Mouse (Mus musculus): ENCODE results near the gene Rnf185.

Rnf185 gene

DNA sequence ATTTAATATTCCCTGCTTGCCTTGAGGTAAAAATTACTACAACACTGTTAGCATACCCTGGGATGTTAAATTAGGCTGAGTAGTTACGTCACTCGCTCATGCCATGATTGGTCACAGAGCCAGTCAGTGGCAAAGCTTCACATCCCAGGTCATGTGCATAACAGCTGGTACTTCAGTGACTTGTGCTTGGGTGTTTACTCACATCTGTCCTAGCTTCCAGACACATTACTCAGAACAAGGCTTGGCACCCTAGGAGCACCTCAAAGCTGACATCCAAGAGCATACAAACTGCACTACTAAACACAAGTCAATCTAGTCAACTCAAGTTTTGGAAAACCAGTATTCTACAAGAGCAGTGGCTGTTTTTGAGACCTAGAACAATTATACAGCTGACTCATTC lies 9.1 kb downstream of the Rnf185 start:
- in situ Hi-C loops (cut with MboI) = no loop called here

DNA sequence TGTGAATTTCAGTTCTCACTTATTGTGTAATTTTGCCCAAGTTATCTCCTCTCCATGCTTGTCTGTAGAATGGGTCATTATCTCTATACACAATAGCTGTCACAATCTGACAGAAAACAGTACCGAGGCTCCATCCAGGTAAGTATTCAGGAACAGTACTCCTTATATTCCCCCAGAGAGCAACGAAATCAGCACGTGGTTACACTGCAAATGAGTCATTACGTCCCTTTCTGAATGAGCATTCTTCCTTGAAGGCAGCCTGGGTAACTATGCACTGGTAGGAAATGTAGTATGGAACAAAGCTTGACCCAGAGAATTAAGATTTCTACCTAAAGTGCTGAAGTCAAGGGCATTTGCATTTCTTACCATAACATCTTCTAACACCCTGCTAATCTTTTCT lies 9.5 kb downstream of the Rnf185 start:
- in situ Hi-C loops (cut with MboI) = no loop called here

DNA sequence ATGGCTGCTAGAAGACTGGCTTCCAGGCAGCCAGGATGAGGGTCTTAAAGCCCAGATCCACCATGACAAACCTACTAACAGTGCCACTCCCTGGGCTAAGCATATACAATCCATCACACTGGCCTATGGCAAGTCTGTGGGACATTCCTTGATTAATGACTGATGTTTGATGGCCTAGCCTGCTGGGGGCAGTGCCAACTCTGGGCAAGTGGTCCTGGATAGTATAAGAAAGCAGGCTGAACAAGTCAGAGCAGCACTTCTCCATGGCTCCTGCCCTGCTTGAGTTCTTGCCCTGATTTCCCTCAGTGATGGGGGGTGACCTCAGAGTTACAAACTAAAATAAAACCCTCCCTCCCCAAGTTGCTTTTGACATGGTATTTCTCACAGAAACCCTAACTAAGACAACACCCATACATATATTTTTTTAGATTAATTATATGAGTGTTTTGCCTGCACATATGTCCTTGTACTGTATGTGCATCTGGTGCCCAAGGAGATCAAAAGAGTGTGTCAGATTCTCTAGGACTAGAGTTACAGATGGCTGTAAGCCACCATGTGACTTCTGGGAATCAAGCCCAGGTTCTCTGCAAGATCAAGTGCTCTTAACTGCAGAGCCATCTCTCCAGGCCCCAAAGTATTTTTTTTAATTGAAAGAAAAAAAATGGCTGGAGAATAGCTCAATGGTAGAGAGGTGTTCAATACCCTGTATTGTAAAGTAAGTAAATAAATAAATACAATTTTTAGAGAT lies 10.3 kb downstream of the Rnf185 start:
- in situ Hi-C loops (cut with MboI) = no loop called here

DNA sequence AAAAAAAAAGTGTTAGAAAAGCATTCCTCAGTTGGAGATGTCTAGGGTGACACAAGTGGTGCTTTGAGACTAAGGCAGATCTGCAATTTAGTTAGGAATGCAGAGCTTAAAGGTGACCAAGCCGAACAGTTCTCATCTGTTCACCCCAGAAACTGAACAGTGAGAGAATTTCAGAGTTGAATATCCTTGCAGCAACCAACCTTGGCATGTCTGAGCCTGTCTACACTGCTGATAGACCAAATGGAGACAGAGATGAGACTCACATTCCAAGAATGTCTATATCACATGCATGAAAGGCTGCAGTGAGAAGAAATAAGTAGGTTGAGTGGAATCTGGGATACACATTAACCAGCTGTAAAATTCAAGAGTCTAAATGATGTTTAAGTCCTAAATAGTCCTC lies 14.5 kb downstream of the Rnf185 start:
- in situ Hi-C loops (cut with MboI) = no loop called here

DNA sequence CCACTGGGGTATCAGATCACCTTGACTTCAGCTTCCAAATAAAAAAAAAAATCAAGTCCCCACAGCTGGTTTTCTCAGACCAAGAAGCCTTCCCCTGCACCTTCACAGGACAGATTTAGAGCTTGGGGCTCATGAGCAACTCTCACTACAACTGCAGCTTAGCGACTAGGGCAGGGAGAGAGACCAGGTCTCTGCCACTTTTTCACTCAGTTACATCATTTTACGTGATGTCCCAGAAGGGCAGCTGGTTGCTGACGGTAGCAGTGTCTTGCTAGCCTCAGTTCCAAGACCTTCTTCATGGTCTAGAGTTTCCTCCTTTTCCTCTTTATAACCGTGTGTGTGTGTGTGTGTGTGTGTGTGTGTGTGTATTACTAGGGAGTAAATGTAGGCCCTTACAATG lies 18.4 kb downstream of the Rnf185 start:
- in situ Hi-C loops (cut with MboI) = no loop called here

DNA sequence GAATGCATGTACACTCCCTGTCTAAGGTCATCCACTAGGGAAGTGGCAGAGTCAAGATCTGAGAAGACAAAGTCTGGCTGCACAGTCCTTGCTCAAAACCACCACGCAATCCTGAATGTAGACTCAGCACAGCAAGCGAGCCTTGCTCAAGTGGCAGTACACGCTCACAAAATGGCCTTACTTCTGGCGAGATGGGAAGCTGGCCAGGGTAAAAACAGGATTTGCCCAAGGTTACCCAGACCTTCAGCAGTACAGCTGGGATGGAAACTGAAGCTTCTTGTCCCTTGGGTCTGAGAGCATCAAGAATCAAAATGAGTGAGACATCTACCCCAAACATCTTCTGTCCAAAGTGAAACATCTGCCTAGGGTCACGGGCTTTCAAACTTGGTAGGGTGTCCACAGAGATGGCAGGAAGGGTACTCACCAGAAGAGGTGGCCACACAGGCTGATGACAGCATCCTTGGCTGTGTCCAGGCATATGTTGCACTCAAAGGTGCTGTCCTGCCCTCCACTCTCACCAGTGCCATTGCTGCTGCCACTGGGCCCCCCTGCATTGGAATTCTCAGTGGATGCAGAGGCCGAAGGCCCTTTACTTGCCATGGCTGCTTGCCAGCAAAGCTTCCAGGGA lies 20.1 kb downstream of the Rnf185 start:
- in situ Hi-C loops (cut with MboI) = no loop called here

DNA sequence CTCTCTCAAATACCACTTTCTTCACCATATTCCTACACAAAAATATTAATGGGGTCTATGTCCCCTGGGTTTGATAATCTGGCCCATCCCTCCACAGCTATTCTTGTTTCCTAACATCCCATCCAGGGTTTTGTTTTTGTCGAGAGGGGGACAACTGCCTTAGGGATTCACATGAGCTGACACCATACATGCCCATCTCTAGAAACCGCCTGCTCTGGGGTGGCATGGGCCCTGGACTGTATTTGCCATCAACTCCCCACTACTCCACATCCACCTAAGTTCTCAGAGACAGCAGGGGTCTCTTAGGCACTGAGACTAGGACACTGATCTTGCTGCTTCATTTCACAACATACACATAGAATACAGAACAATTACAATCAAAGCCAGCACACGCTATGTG lies 20.6 kb downstream of the Rnf185 start:
- in situ Hi-C loops (cut with MboI) = no loop called here

DNA sequence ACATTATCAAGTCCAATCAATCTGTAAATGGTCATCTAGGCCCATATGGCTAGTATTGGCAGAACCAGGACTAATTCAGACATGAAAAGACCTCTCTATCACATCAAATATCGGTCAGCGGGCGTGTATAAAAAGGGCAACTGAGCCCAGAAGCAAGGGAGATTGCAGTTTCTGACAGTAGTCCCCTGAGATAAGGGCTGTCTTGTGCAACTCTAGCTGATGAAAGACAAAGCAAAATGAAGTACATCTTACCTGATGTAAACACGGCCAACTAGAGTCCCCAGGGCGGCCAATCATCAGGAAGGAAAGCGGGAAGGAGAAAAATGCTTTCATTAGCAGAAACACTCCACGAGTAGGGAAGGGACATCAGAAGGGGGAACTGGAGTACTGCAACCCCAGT lies 23.5 kb downstream of the Rnf185 start:
- in situ Hi-C loops (cut with MboI) = no loop called here

DNA sequence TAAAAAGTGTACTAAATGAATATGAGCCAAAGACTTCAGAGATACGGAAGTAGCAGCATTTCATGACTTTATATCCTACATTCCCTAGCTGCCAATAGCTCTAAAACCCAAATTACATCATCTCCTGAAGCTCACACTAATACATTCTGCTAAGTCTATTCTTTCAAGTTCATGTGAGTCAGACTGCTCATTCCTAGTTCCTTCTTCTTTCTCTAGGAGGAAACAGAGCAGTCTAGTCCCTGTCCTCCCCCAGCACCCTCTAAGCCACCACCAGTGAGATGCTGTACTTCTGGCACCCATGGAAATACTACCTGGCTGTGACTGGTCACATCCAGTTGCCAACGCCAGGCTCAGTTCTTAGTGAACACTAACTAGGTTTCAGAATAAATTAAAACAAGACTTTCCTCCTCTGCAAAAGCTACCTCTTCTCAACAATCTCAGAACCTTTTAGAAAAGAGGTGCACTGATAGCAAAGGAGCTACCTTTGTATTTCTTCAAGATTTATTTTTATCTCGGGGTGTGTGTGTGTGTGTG lies 24.4 kb downstream of the Rnf185 start:
- in situ Hi-C loops (cut with MboI) = no loop called here

DNA sequence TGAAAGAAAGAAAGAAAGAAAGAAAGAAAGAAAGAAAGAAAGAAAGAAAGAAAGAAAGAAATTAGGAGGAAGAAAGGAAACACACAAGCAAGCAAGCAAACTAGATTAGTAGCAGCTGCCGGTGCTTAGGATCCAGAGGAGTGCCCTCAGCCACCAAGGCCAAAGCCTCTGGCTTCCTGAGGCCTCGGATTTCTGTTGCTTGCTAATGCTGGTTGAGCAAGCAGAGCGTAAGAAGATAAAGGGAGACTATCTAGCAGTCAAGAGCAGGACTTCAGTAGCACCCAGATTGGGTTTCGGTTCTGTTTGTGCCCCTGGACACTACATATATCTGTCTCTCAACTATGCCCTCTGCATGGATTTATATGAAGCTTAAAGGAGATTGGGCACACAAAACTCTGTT lies 29.9 kb downstream of the Rnf185 start:
- in situ Hi-C loops (cut with MboI) = no loop called here

DNA sequence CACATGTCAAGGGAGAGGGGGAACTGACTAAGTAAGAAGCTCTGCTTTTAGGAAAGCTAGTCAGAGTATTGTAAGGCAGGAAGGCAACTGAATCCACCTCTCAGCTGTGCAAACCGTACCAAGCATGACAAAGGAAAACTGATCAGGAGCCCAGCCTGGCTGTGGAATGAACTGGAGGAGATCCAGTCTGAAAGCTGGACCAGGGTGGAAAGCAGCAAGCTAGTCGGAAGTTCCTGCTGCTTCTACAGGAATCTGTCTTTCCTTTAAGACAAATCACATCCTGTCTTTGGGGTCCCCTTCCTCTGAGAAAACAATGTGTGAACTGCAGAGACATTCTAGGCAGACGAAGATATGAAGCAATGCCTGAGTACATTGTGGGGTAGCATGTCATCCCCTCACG lies 33.4 kb downstream of the Rnf185 start:
- in situ Hi-C loops (cut with MboI) = no loop called here

DNA sequence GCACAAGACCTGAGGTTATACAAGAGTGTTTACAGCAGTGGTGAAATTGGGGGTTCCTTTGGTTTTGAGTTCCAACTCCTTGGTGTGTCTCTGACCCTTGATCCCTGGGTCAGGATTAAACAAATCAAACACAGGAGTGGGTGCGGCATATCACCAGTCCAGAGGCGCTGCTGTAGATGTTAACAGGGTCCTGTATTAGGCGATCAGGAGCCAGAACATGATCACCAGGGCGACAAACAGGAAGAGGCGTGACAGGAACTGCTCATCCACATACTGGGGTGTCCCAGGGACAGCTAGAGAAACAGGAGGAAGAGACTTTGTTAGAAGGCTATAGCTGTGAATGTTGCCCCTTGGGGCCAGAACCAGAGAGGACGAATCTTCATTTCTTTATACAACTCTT lies 34.4 kb downstream of the Rnf185 start:
- in situ Hi-C loops (cut with MboI) = no loop called here

DNA sequence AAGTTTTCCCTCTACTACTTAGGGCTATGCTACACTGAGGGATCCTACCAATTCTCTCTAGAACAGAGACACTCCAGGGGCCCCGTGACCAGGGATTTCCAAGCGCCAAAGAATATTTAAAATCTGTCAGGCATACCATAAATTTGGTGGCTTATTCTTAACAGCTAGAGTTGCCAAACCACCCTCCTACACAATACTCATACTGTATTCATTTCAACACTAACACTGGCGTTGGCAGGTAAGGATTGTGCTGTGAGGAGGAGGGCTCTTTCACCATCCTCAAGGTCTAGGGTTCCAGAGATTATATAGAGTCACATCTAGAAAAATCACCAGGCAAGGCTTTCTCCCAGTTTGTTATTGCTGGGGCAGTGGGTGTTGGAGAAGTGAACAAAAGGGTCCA lies 35.8 kb downstream of the Rnf185 start:
- in situ Hi-C loops (cut with MboI) = no loop called here

DNA sequence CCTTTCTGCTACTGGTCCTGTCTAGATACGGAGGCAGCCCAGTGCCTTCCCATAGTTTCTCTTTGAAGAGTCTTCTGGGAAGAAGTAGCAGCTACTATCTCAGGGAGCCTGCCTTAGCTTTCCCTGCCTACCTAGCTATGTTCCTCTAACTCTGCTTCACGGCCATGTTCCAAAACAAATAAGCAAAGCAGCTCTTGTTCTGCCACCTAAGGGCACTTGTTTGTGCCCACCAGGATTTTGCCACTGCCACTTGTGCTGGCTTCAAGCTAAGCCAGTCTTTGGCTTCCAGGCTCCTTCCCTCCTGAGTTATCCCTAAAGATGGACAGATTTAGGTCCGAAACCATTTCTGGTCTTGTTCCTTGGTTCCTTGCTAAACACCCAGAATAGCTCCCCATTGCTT lies 40.1 kb downstream of the Rnf185 start:
- in situ Hi-C loops (cut with MboI) = no loop called here

DNA sequence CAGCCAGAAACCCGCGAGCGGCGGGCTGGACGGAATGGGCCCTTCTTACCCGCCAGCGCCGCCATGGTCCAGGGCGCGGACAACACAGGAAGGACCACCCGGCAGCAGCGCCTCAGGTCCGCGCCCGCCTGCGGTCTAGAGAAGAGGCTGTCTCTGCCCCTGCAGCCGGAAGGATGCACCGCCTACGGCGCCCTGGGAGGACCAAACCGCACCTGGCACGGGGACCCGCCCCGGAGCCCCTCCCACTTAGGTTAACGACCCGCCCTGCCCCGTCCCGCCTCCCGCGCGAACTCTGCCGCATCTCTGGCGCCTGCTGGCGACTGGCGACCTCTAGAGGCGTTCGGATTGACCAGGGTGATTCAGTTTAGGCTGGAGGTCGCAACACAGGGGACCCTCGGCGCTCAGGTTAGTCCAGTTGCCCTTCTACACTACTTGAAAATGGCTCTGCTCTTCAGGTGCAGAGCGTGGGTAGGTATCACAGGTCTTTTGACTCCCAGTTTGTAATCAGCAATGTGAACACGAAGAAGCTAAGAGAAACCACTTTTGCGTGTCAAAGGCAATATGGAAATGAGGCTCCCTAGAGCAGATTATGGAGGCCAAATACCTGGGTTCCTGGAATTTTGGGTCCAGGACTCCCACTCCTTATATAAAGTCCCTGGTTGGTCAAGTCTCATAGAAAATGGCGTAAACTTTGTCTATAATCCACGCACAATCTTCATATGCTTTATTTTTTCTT lies 43.0 kb downstream of the Rnf185 start, which contains the start of gene Limk2:
Gene Limk2 (minus strand): TSS at position 193 of the 736 bp plus-strand sequence.
- in situ Hi-C loops (cut with MboI) = no loop called here

DNA sequence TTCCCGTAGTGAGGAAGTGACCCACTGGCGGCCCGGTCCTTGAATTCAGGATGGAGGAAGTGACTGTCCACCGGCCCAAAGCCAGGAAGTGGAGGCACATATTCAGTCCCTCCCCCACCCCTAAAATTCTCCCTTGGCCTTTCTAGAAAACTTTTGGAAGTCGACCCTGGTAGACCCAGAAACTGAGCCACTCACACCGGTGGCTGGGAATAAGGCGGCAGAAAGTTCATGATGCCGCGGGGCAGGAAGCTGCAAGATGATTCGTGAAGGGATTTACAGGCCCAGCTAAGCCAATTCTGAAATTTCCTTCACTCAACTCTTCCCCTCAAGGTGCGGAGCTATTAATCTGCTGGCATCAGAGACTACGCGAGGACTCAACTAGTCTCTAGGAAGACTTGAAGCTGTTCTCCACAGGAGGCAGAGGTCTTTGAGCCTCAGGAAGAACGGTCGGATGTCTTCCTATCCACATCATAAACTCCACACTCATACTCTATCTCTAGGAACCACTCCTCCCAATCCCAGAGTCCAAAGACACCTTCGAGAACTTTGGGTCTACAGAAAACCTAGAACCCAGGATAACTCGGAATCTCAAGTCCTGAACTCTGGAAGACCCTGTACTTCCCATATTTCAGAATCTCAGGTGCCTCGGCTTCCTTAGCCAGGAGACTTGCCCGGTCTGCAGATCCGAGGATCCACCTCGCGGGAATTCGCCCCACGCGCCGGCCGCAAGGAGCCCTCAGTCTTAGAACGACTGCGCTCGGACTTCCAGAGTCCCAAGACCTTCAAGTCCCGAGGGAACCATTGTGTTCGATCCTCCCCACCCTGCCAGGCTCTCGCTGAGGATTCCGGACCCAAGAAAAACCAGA lies 43.8 kb downstream of the Rnf185 start:
- in situ Hi-C loops (cut with MboI) = no loop called here

DNA sequence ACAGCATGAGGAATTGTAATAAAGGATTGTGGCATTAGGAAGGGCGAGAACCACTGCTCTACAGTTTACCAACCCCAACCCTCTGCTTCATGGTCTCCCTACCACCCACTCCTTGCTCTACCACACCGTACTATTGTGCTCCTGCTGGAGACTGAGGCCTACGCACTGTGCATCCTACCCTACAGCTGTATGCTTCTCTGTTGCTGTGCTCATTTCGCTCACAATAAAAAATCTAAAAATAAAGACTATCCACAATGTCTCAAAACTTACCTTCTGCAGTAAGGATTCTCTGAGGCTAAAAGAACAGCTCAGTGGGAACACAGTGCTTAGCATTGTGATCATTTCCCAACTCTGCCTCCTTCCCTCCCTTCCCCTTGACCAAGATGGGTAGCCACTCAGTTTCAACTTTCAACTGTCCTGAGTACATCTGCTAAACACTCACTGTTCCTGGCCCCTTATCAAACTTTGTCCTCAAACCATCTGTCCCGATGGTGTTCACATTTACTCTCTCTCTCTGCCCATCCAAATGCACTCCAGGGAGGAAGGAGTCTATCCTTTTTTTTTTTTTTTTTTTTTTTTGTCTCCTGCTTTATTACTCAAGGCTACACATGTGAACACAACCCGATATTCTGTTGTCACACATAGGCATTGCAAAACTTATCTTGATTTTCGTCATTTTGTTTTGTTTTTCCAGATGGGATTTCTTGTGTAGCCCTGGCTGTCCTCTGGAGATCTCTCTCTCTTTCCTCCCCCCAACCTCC lies 47.7 kb downstream of the Rnf185 start:
- in situ Hi-C loops (cut with MboI) = no loop called here

DNA sequence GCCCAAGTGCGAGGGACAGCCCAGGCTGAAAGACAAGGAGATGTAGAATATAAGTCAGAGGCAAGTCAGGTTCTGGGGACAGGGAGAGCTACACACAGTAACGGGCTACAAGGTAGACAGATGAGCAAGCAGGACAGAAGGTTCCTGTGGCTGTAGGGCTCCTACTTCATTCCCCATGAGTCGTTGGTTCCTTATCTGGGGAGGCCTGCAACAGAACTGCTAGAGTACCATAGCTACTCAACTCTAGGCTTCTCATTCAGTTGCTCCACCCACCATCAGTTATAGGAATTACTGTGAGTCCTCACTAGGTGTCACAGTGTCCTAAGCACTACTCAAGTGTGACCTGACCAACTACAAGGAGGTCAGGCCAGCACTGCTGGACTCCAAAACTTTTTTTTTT lies 49.1 kb downstream of the Rnf185 start:
- in situ Hi-C loops (cut with MboI) = no loop called here

DNA sequence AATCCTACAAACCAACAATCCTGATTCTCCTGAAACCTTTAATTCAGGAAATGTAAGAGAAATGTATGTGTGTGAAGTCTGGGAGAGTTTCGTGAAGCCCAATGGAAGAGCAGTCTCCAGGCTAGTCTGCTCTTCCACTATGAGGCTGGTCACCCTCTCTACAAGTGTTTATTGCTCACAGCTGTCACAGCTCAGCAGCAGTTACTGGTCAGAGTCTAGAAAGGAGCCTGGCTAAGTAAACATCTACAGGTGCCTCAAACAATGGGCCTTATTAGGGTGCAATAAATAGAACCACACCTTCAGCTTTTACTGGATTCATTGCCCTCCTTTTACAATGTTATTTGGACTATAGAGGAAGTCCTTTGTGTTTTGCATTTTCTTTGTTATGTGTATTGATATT lies 53.8 kb downstream of the Rnf185 start:
- in situ Hi-C loops (cut with MboI) = no loop called here

DNA sequence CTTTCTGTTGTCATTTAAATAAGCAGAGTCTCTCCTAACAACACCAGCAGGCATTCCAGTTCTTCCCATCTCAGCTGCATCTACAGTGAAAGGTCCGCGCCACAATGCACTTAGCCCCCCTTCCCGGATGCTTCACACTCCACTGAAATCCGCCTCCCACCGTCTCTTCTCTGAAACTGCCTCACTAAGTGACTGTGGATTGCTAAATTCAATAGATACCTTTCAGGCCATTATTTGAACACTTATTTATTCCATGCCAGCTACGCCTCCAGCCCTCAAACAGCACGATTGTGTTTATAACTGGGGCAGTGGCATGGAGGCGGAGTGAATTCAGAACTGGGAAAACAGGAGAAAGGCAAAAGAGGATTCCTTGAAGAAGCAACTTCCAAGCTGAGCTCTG lies 55.6 kb downstream of the Rnf185 start:
- in situ Hi-C loops (cut with MboI) = no loop called here

DNA sequence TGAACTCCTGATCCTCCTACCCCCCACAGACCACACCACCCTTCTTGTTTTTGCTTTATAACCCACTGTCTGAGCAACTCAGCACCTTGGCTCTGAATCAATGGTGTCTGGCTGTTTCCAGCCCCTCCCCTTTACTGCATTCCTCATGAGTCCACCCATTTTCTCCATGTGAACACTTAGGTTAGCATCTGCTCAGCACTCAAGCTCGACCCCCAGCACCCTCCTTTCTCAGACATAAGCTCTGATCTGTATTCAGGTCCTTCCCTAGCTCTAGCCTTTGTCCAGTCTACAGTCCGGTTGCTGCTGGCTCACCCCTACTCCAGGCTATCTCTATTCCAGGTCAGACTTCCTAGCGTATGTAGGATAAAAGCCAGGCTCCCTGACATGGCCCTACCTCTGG lies 56.1 kb downstream of the Rnf185 start:
- in situ Hi-C loops (cut with MboI) = no loop called here

Measured in mature B cell (primary cell).